Mouse (Mus musculus): Measurements from ENCODE around the gene Cdkl1.

DNA sequence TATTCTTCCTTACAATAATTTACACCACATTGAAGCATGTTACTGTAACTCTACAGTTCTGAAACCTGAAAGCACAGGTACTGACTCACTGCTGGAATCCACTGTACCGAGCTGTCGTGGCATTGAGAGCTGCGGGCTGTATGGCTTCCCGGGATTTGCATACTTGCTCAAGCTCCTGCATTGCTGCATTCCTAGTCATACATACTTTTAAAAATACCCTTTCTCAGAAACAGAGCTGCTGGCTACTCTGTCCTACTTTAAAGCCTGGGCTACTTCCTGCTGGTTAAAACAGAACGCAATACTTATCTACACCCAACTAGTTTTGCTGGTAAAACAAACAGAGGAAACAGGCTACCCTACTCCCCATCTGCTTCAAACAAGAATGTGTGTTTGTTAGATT is 46.9 kb downstream of the Cdkl1 start:
- no peak for TF ChIP-seq CTCF (IDR thresholded peaks at IDR 0.05; ENCODE audit: control insufficient read depth, insufficient read depth, insufficient read length)
- TF ChIP-seq USF1 (IDR thresholded peaks at IDR 0.05; ENCODE audit: low read depth): no peak

Data from C2C12 (cell line).